Mouse (Mus musculus): ENCODE measurements around the gene Hint3.

DNA sequence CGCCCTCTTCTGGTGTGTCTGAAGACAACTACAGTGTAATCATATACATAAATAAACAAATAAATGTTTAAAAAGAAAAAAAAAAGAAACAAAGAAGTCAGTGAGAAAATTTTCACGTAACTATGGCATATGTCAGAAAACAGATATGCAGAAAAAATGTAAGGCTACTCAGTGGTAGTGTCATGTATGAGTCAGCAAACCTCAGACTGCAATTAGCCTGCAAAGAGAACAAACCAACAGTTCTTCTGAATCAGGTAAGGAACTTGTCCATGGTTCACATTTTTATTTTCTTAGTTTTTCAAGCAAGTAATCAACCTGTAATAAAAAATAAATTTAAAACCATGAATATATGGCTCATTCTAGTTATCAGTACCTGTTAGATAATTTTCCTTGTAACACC lies 21.3 kb downstream of the Hint3 start:
- TF ChIP-seq EP300 (IDR thresholded peaks at IDR 0.05; ENCODE audit: low read depth) (no peak), CTCF (IDR thresholded peaks at IDR 0.05; ENCODE audit: low read depth) (no peak)

All from liver, postnatal 0 days (tissue).